Mouse (Mus musculus) granulocyte monocyte progenitor cell, adult 5-6 weeks (primary cell): ENCODE results near the gene Susd5. TPM values are rescaled to one million over a fixed set of nuclear protein-coding genes. Genes with fewer than 3 reads are reported as not detected.
A peak's percentile ranks its signal among the peaks of the same experiment; 100 is the strongest.

ENCODE experiments used
- ATAC-seq: replicated peaks from 2 replicates; pipeline ENCODE4 v1.8.0; 2016; ENCODE audit warnings: mild to moderate bottlenecking, moderate TSS enrichment, inconsistent platforms; ENCODE audit not compliant: poor library complexity, severe bottlenecking
- total RNA-seq, 2 experiments: library from RNA; stranded (forward) in 1 of 2; stranded (reverse) in 1 of 2; fragments of 200-712, 200-1000 nt in 1 of 2; fragments of >200 nt in 1 of 2; fragmentation: Nextera tagmentation in 1 of 2; gene quantifications; 2 replicates each; pipeline ENCODE4 v1.2.3; 2014 to 2017

Susd5 gene
- not detected in 2 replicates for total RNA-seq (2014; fragmentation: Nextera tagmentation)
- not detected in 2 replicates for total RNA-seq (2017)

- peak; percentile 31 for ATAC-seq
Observed at GRCm38 (mm10) chr9:114057090-114057796, at the start of gene Susd5. Gene Susd5, plus strand, starts transcription at chr9:114057140.

- no peak for ATAC-seq
Observed at GRCm38 (mm10) chr9:114007850-114008350, 49.0 kb upstream of the Susd5 start.

GRCm38 (mm10) chr9:114009526-114009925 lies 47.4 kb upstream of the Susd5 start:
- 0 out of 2 replicates have a peak, but pooled peaks have one; percentile 22 for ATAC-seq

- ATAC-seq: peak; percentile 66
Observed at GRCm38 (mm10) chr9:114011203-114011602, 45.7 kb upstream of the Susd5 start.

- ATAC-seq: no peak
Observed at GRCm38 (mm10) chr9:114014034-114014433, 42.9 kb upstream of the Susd5 start.

GRCm38 (mm10) chr9:114015724-114016123 lies 41.2 kb upstream of the Susd5 start:
- no peak for ATAC-seq

- ATAC-seq: peak; percentile 80
Observed at GRCm38 (mm10) chr9:114016402-114016801, 40.5 kb upstream of the Susd5 start.

- peak; percentile 62 for ATAC-seq
Observed at GRCm38 (mm10) chr9:114019012-114019762, 37.8 kb upstream of the Susd5 start.

GRCm38 (mm10) chr9:114022141-114022540 lies 34.8 kb upstream of the Susd5 start:
- ATAC-seq: no peak

- no peak for ATAC-seq
Observed at GRCm38 (mm10) chr9:114025182-114025581, 31.8 kb upstream of the Susd5 start.

- ATAC-seq: no peak
Observed at GRCm38 (mm10) chr9:114025846-114026245, 31.1 kb upstream of the Susd5 start.

- peak; percentile 91 for ATAC-seq
Observed at GRCm38 (mm10) chr9:114026261-114026934, 30.5 kb upstream of the Susd5 start.

GRCm38 (mm10) chr9:114040945-114041344 lies 16.0 kb upstream of the Susd5 start:
- ATAC-seq: no peak

- no peak for ATAC-seq
Observed at GRCm38 (mm10) chr9:114042490-114042889, 14.4 kb upstream of the Susd5 start.

GRCm38 (mm10) chr9:114044446-114044845 lies 12.5 kb upstream of the Susd5 start:
- ATAC-seq: peak; percentile 75

GRCm38 (mm10) chr9:114046028-114046427 lies 10.9 kb upstream of the Susd5 start, which contains the start of gene Fbxl2:
Gene Fbxl2, minus strand, starts transcription at chr9:114046191.
- ATAC-seq: no peak

GRCm38 (mm10) chr9:114046676-114047075 lies 10.3 kb upstream of the Susd5 start:
- ATAC-seq: no peak

GRCm38 (mm10) chr9:114050106-114050505 lies 6.8 kb upstream of the Susd5 start:
- no peak for ATAC-seq

GRCm38 (mm10) chr9:114050778-114051177 lies 6.2 kb upstream of the Susd5 start:
- peak; percentile 27; the same call in 1 of the 2 replicates for ATAC-seq

GRCm38 (mm10) chr9:114052031-114052430 lies 4.9 kb upstream of the Susd5 start:
- peak; percentile 18; the same call in 1 of the 2 replicates for ATAC-seq
